Mouse (Mus musculus) mouse trophoblast stem cell (cell line): ENCODE results near the gene Sae1.

Experiments
- in situ Hi-C, 2 experiments: fragments of 300-500 bp; cut with MseI, MboI; formaldehyde crosslinking; loops; 2 replicates in 1 of 2; 3 replicates in 1 of 2; pipeline ENCODE4 v1.15.1; 2025

The Sae1 gene

GRCm38 (mm10) chr7:16284001-16284400, 103.6 kb downstream of the Sae1 start:
- in situ Hi-C loops: no loop called here

- in situ Hi-C loops: no loop called here
These were observed 105.3 kb downstream of the Sae1 start for GRCm38 (mm10) chr7:16282334-16282733.

GRCm38 (mm10) chr7:16280721-16281120, 106.9 kb downstream of the Sae1 start:
- in situ Hi-C loops: no loop called here

GRCm38 (mm10) chr7:16274922-16275890, 112.4 kb downstream of the Sae1 start:
- in situ Hi-C loops: loop anchor here (5.0 kb wide), 2 partner anchors 53 to 83 kb away; partner anchors contain the start of gene Dhx34 (in 1 of the 2)

DNA sequence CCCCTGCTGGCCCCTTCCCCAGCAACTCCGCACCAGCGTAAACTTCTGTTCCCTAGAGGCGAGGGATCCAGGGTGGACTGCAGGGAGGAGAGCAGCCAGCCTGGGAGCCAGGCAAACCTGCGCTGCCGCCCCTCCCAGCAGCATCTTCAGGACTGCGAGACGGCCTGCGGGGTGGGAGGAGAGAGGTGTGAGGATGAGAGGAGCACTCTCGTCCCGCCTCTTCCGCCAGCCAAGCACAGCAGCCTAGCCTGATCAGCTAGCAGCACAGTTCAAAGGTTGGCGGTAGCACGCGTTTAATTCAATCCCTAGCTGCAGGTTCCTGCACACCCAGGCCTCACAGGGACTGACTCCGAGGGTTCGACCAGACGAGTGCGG, 113.9 kb downstream of the Sae1 start:
- in situ Hi-C loops: loop anchor here (5.0 kb wide), 2 partner anchors 51 to 81 kb away; partner anchors contain the start of gene Dhx34 (in 1 of the 2)

DNA sequence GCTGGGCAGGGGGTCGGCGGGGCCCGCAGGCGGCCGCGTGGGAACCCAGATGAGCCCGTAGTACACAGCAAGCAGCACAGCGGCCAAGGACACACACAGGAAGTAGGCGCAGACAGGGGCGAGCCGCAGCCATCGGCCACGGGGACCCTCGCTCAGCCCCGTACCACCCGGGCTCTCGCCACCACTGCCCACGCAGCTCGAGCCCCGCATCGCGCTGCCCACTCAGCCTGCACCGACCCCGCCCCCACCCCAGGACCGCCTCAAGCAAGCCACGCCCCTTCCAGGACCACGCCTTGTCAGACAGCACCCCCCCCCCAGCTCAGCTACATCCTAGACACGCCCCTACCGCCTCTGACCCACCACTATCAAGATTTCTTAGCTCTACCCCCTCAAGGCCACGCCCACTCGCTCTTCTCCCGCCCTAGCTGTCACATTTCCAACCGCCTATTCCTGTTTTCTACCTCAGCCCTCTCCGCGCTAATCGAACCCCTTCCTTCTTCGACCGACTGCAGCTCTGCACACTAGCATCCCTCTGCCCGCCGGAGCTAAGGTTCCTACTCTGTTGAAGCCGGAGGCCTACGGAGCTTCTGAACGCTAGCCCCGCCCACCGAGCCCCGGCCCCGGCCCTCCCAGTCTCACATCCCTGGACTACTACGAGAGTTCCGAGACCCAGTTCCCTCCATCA, 114.4 kb downstream of the Sae1 start, which contains the start of gene Inafm1:
Gene Inafm1 (minus strand): TSS at position 537 of the 685 bp plus-strand sequence.
- in situ Hi-C loops: loop anchor here (5.0 kb wide), 2 partner anchors 51 to 81 kb away; partner anchors contain the start of gene Dhx34 (in 1 of the 2)

DNA sequence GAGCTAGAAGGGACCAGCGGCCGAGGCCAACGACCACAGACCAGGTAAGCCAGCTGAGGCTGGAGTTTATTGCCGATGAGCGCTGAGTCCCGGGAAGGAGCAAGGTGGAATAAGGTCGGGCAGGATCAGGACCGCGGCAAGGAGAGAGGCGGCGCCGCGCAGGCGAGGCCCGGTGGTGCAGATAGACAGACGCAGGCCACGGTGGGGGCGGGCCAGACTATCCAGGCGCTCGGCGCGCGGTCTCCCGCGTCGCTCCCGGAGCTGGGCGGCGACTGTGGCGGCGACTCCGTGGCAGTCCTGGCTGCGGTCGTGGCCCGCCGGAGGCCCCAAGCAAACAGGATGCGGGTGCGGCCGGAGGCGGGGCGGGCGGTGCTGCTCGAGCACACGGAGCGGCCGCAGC, 114.9 kb downstream of the Sae1 start:
- in situ Hi-C loops: loop anchor here (5.0 kb wide), 2 partner anchors 50 to 80 kb away; partner anchors contain the start of gene Dhx34 (in 1 of the 2)

- in situ Hi-C loops: loop anchor here (5.0 kb wide), 2 partner anchors 49 to 79 kb away; partner anchors contain the start of gene Dhx34 (in 1 of the 2)
These were observed 116.5 kb downstream of the Sae1 start for GRCm38 (mm10) chr7:16271139-16271538.
